Mouse (Mus musculus): ENCODE results near the gene Rcan1. TPM values are rescaled to one million over a fixed set of nuclear protein-coding genes. Genes with fewer than 3 reads are reported as not detected.

Rcan1 gene
- 1 to 10 TPM; 8.7 to 9.2 TPM for total RNA-seq (2023)

GRCm38 (mm10) chr16:92470706-92471105 lies at the start of gene Rcan1:
Rcan1 (minus strand) TSS chr16:92470867.

GRCm38 (mm10) chr16:92485436-92485835 lies 14.8 kb upstream of the Rcan1 start, which contains the start of gene Clic6:
Clic6 (plus strand) TSS chr16:92485736.

GRCm38 (mm10) chr16:92359229-92359628 lies 111.4 kb downstream of the Rcan1 start, which contains the start of gene Kcne1:
Kcne1 (minus strand) TSS chr16:92359468.

Other genes starting within 250 kb of the Rcan1 start
- not detected for gene Kcne2, start 178.5 kb downstream of the Rcan1 start, total RNA-seq (2023)
- gene Smim11, start 169.6 kb downstream of the Rcan1 start, total RNA-seq (2023), result 10 to 100 TPM; 26.1 to 30.3 TPM
- not detected for gene Fam243, start 149.4 kb downstream of the Rcan1 start, total RNA-seq (2023)
- not detected for gene Kcne1, start 111.4 kb downstream of the Rcan1 start, total RNA-seq (2023)
- gene Clic6, start 14.9 kb upstream of the Rcan1 start, total RNA-seq (2023), result not detected

Data from B cell, adult 67 days (primary cell).